Mouse (Mus musculus) myocyte (in vitro differentiated cells): ENCODE data around the gene Lrrd1. TPM values are rescaled to one million over a fixed set of nuclear protein-coding genes. Genes with fewer than 3 reads are reported as not detected.
"Not testable (repeated sequence)": the region's sequence is repeated elsewhere in the genome, so short reads cannot be mapped to it uniquely, and the experiment has no call there.

ENCODE experiments used
- H3K27me3 ChIP-seq: one replicate; pipeline ENCODE4 v1.6.1; 2011; ENCODE audit not compliant: control insufficient read depth, insufficient read depth, insufficient read length
- H3K36me3 ChIP-seq: one replicate; pipeline ENCODE4 v1.6.1; 2011; ENCODE audit not compliant: control insufficient read depth, insufficient read depth
- H3K4me2 ChIP-seq: one replicate; pipeline ENCODE4 v1.6.1; 2011; ENCODE audit warnings: low read depth, control low read depth
- H3K4me3 ChIP-seq: one replicate; pipeline ENCODE4 v1.5.1; 2011; ENCODE audit warnings: mild to moderate bottlenecking, control low read depth, moderate library complexity
- H3K79me2 ChIP-seq: one replicate; pipeline ENCODE4 v1.6.1; 2011; ENCODE audit not compliant: control insufficient read depth, insufficient read depth
- H3ac ChIP-seq: one replicate; pipeline ENCODE4 v1.6.1; 2011; ENCODE audit not compliant: control insufficient read depth, insufficient read length
- CEBPB ChIP-seq: IDR thresholded peaks from 2 replicates; pipeline ENCODE4 v1.6.1; 2011; ENCODE audit warnings: mild to moderate bottlenecking, moderate library complexity; ENCODE audit not compliant: poor library complexity, insufficient read depth, severe bottlenecking
- E2F4 ChIP-seq: IDR thresholded peaks from one replicate; pipeline ENCODE4 v1.6.1; 2011; ENCODE audit warnings: mild to moderate bottlenecking, control low read depth, moderate library complexity; ENCODE audit not compliant: insufficient read depth
- MAX ChIP-seq: IDR thresholded peaks from one replicate; pipeline ENCODE4 v1.6.1; 2011; ENCODE audit warnings: low read depth, mild to moderate bottlenecking, control low read depth
- MYOD1 ChIP-seq, 3 experiments: IDR thresholded peaks; one replicate each; pipeline ENCODE4 v1.6.1; 2011; ENCODE audit warnings: control low read depth in 2 of 3, low read depth in 2 of 3, mild to moderate bottlenecking in 2 of 3, moderate library complexity in 1 of 3; ENCODE audit not compliant: insufficient read length in 2 of 3, control insufficient read depth in 1 of 3
- MYOG ChIP-seq, 3 experiments: IDR thresholded peaks; one replicate each; pipeline ENCODE4 v1.6.1; 2011; ENCODE audit warnings: control low read depth in 2 of 3, low read depth in 2 of 3, mild to moderate bottlenecking in 2 of 3; ENCODE audit not compliant: insufficient read length in 2 of 3, control insufficient read depth in 1 of 3, insufficient read depth in 1 of 3
- POLR2A ChIP-seq: IDR thresholded peaks from one replicate; pipeline ENCODE4 v1.6.1; 2011; ENCODE audit warnings: low read depth, mild to moderate bottlenecking, control low read depth, moderate library complexity; ENCODE audit not compliant: insufficient read length
- POLR2AphosphoS2 ChIP-seq: IDR thresholded peaks from one replicate; pipeline ENCODE4 v1.6.1; 2011; ENCODE audit warnings: low read depth, control low read depth; ENCODE audit not compliant: insufficient read length
- REST ChIP-seq: IDR thresholded peaks from one replicate; pipeline ENCODE4 v1.6.1; 2011; ENCODE audit warnings: mild to moderate bottlenecking, control low read depth, moderate library complexity; ENCODE audit not compliant: insufficient read depth, insufficient read length
- SRF ChIP-seq: IDR thresholded peaks from one replicate; pipeline ENCODE4 v1.6.1; 2011; ENCODE audit warnings: low read depth; ENCODE audit not compliant: control insufficient read depth, insufficient read length
- TCF12 ChIP-seq: IDR thresholded peaks from one replicate; pipeline ENCODE4 v1.6.1; 2011; ENCODE audit warnings: mild to moderate bottlenecking, control low read depth; ENCODE audit not compliant: poor library complexity, insufficient read depth, severe bottlenecking
- TCF3 ChIP-seq: IDR thresholded peaks from one replicate; pipeline ENCODE4 v1.6.1; 2011; ENCODE audit warnings: low read depth, control low read depth; ENCODE audit not compliant: insufficient read length
- USF1 ChIP-seq: IDR thresholded peaks from one replicate; pipeline ENCODE4 v1.6.1; 2011; ENCODE audit warnings: low read depth, mild to moderate bottlenecking, control low read depth, moderate library complexity
- polyA plus RNA-seq: library from polyadenylated mRNA; unstranded; fragments of >200 nt; fragmentation: generic; extraction: Trizol; gene quantifications from one replicate; pipeline ENCODE4 v1.2.1, GENCODE M21; 2012; ENCODE audit warnings: missing spikeins

Lrrd1 gene
- polyA plus RNA-seq = 0.04 TPM

DNA sequence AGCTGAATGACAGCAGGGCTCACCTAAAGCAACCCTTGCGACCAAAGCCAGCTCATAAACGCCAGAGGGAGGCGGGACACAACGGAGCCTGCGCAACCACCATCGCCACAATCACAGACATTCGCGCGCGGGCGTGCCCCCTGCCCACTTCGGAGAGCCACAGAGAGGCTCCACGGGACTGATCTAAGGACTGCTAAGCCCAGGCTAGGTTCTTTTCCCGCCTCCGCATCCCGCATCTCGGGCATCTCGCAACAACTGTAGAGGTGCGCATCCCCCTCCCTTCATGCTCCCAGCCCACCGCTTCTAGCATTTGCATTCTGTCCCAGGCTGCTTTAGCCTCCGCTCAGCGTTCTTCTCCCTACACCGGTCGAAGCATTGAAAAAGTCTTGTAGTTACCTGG is at the start of gene Lrrd1:
TSS of gene Lrrd1 (plus strand) at position 148 of the 400 bp plus-strand sequence.
- Histone ChIP-seq H3K4me3 (no peak within 1 kb of the TSS), H3ac (no peak within 1 kb of the TSS), H3K79me2 (no peaks in the 10 kb centered on the region), H3K27me3 (no peaks in the 10 kb centered on the region), H3K36me3 (peaks cover 3% of the 10 kb centered on the region), H3K4me2 (no peak within 1 kb of the TSS)
- TF ChIP-seq REST (no peak), TCF12 (no peak), MAX (no peak), USF1 (no peak), SRF (no peak), POLR2A (no peak), MYOD1 (IDR thresholded peaks at IDR 0.05; ENCODE audit: control insufficient read depth in 1 of 3, insufficient read length in 2 of 3, low read depth in 2 of 3) (no peak), E2F4 (no peak), MYOG (IDR thresholded peaks at IDR 0.05; ENCODE audit: control insufficient read depth in 1 of 3, insufficient read depth in 1 of 3, insufficient read length in 2 of 3, low read depth in 2 of 3) (no peak), POLR2AphosphoS2 (no peak), CEBPB (no peak), TCF3 (no peak)

GRCm38 (mm10) chr5:3797101-3797500 is 47.9 kb upstream of the Lrrd1 start:
- peaks cover 75% of the 10 kb centered on the region for H3K79me2 ChIP-seq
- H3K27me3 ChIP-seq, H3ac ChIP-seq, H3K4me3 ChIP-seq, H3K4me2 ChIP-seq, H3K36me3 ChIP-seq: not testable (repeated sequence)

DNA sequence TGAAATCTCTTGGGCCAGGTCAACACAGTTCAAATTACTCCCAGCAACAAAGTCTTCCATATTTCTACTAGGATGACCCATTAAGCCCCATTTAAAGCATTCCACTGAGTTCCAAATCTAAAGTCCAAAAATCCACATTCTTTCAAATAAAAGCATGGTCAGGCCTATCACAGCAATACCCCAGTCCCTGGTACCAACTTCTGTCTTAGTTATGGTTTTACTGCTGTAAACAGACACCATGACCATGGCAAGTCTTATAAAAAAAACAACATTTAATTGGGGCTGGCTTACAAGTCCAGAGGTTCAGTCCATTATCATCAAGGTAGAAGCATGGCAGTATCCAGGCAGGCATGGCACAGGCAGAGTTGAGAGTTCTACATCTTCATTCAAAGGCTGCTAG is 46.3 kb upstream of the Lrrd1 start:
- not testable (repeated sequence) for H3K4me2 ChIP-seq, H3K4me3 ChIP-seq, H3K27me3 ChIP-seq, H3ac ChIP-seq, H3K36me3 ChIP-seq
- H3K79me2 ChIP-seq = peaks cover 63% of the 10 kb centered on the region

DNA sequence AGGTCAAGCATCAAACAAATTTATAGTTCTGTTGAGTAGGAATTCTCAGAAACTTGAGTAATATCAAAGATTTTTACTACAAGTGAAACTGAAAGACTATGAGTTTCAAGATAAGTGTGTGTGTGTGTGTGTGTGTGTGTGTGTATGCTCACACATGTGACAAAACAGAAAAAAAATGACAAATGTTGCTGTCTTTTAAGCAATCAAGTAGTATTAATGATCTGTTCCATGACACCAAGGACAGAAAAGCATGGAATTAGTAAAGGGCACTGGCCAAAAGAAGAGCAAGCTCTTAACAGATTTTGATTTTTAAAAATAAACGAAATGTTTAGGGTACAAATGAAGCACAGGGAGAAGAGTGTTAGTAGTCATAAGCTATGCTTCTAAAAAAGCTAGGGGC is 44.9 kb upstream of the Lrrd1 start:
- peaks cover 62% of the 10 kb centered on the region for H3K79me2 ChIP-seq
- TF ChIP-seq MYOG (IDR thresholded peaks at IDR 0.05; ENCODE audit: control insufficient read depth in 1 of 3, insufficient read depth in 1 of 3, insufficient read length in 2 of 3, low read depth in 2 of 3) = no peak
- no peak for TF ChIP-seq MYOD1 (IDR thresholded peaks at IDR 0.05; ENCODE audit: control insufficient read depth in 1 of 3, insufficient read length in 2 of 3, low read depth in 2 of 3)
- no peak for TF ChIP-seq MAX
- TF ChIP-seq SRF = no peak
- no peak for TF ChIP-seq POLR2A
- no peak for TF ChIP-seq POLR2AphosphoS2
- no peak for TF ChIP-seq CEBPB
- TF ChIP-seq E2F4 = no peak
- no peak for TF ChIP-seq REST
- no peak for TF ChIP-seq TCF3
- no peak overlapping the region for H3K4me2 ChIP-seq
- H3ac ChIP-seq = no peak overlapping the region
- H3K4me3 ChIP-seq = no peak overlapping the region
- H3K36me3 ChIP-seq = no peaks in the 10 kb centered on the region
- no peaks in the 10 kb centered on the region for H3K27me3 ChIP-seq

GRCm38 (mm10) chr5:3800881-3801280 is 44.1 kb upstream of the Lrrd1 start:
- no peaks in the 10 kb centered on the region for H3K36me3 ChIP-seq
- H3K79me2 ChIP-seq = peaks cover 65% of the 10 kb centered on the region
- no peak overlapping the region for H3K4me3 ChIP-seq
- no peak overlapping the region for H3ac ChIP-seq
- no peaks in the 10 kb centered on the region for H3K27me3 ChIP-seq
- peak overlapping the region; percentile 82 for H3K4me2 ChIP-seq
- TF ChIP-seq SRF = no peak
- no peak for TF ChIP-seq REST
- TF ChIP-seq POLR2AphosphoS2 = no peak
- TF ChIP-seq TCF3 = no peak
- no peak for TF ChIP-seq CEBPB
- no peak for TF ChIP-seq TCF12
- TF ChIP-seq USF1 = no peak
- TF ChIP-seq POLR2A = no peak
- TF ChIP-seq E2F4 = no peak
- TF ChIP-seq MAX = no peak
- no peak for TF ChIP-seq MYOD1 (IDR thresholded peaks at IDR 0.05; ENCODE audit: control insufficient read depth in 1 of 3, insufficient read length in 2 of 3, low read depth in 2 of 3)
- TF ChIP-seq MYOG (IDR thresholded peaks at IDR 0.05; ENCODE audit: control insufficient read depth in 1 of 3, insufficient read depth in 1 of 3, insufficient read length in 2 of 3, low read depth in 2 of 3) = no peak
